Mouse (Mus musculus) forebrain, embryonic 11.5 days (tissue): ENCODE results near the gene Ubxn1. TPM values are rescaled to one million over a fixed set of nuclear protein-coding genes. Genes with fewer than 3 reads are reported as not detected.
"Not testable (repeated sequence)": the region's sequence is repeated elsewhere in the genome, so short reads cannot be mapped to it uniquely, and the experiment has no call there.

Experiments used
- ATAC-seq: fragments of 200-750 bp; cut with Nextera tagmentation; replicated peaks from 2 replicates; pipeline ENCODE4 v1.8.0; 2017; ENCODE audit warnings: moderate TSS enrichment; ENCODE audit not compliant: low FRiP score
- DNase-seq: peaks from one replicate; pipeline ENCODE4 v3.0.0-alpha.2; 2017; ENCODE audit warnings: low spot score
- H3K27ac ChIP-seq: fragments of 300-500 bp; sonication (generic); 2 replicates; pipeline ENCODE4 v1.5.1; 2014; ENCODE audit warnings: low read depth, low read length
- H3K27me3 ChIP-seq: fragments of 300-500 bp; sonication (generic); 2 replicates; pipeline ENCODE4 v1.6.1; 2014; ENCODE audit warnings: mild to moderate bottlenecking, low read length, mixed read lengths; ENCODE audit not compliant: control insufficient read depth, insufficient read depth
- H3K36me3 ChIP-seq: fragments of 300-500 bp; sonication (generic); 2 replicates; pipeline ENCODE4 v1.6.1; 2014; ENCODE audit warnings: mild to moderate bottlenecking, low read length, moderate library complexity, mixed read lengths; ENCODE audit not compliant: control insufficient read depth, insufficient read depth
- H3K4me1 ChIP-seq: fragments of 300-500 bp; sonication (generic); replicated peaks from 2 replicates; pipeline ENCODE4 v1.6.1; 2014; ENCODE audit warnings: low read length, mixed read lengths; ENCODE audit not compliant: control insufficient read depth, insufficient read depth
- H3K4me2 ChIP-seq: fragments of 300-500 bp; sonication (generic); 2 replicates; pipeline ENCODE4 v1.6.1; 2014; ENCODE audit warnings: low read depth, mild to moderate bottlenecking, low read length, moderate library complexity, mixed read lengths; ENCODE audit not compliant: severe bottlenecking
- H3K4me3 ChIP-seq: fragments of 300-500 bp; sonication (generic); 2 replicates; pipeline ENCODE4 v1.5.1; 2014; ENCODE audit warnings: low read depth, low read length
- H3K9ac ChIP-seq: fragments of 300-500 bp; sonication (generic); 2 replicates; pipeline ENCODE4 v1.6.1; 2014; ENCODE audit warnings: low read length
- H3K9me3 ChIP-seq: fragments of 300-500 bp; sonication (generic); 2 replicates; pipeline ENCODE4 v1.6.1; 2016; ENCODE audit warnings: low read length, mixed read lengths; ENCODE audit not compliant: control insufficient read depth
- WGBS: fragments of 180-500 bp; shearing (Covaris S2); extraction: QIAGEN DNeasy Blood & Tissue Kit; methylation state at CpG from one replicate; pipeline ENCODE4 v1.1.7; 2014; 5-methylcytosine and 5-hydroxymethylcytosine counted together
- polyA plus RNA-seq: library from polyadenylated mRNA; unstranded; fragments of >200 nt; fragmentation: Nextera tagmentation; extraction: Ambion mirVana; gene quantifications from 2 replicates; pipeline ENCODE4 v1.2.1, GENCODE M21; 2014

Gene Ubxn1
- polyA plus RNA-seq: 178 and 181 TPM in 2 replicates

GRCm38 (mm10) chr19:8871267-8872186 lies at the start of gene Ubxn1:
Ubxn1 (plus strand) TSS chr19:8871496.
- Histone ChIP-seq H3K9ac (peak within 1 kb of the TSS; percentile 96), H3K27ac (peak within 1 kb of the TSS; percentile 63), H3K4me2 (peak within 1 kb of the TSS; percentile 88), H3K4me1 (peaks cover 7% of the 10 kb centered on the region; the same call in 1 of the 2 replicates), H3K4me3 (peak within 1 kb of the TSS; percentile 96), H3K27me3 (no peaks in the 10 kb centered on the region), H3K9me3 (no peaks in the 10 kb centered on the region), H3K36me3 (peaks cover 4% of the 10 kb centered on the region; the same call in 1 of the 2 replicates)
- DNase-seq (peak; percentile 95), ATAC-seq (peak; percentile 99)
- 1% methylated on average over 52 of the region's 59 CpGs for WGBS

- Histone ChIP-seq H3K27ac (no peak overlapping the region), H3K4me2 (peak overlapping the region; percentile 79), H3K9me3 (no peaks in the 10 kb centered on the region), H3K27me3 (no peaks in the 10 kb centered on the region), H3K36me3 (peaks cover 27% of the 10 kb centered on the region), H3K9ac (peak overlapping the region; percentile 23; the same call in 1 of the 2 replicates), H3K4me1 (peaks cover 12% of the 10 kb centered on the region; the same call in 1 of the 2 replicates), H3K4me3 (peak overlapping the region; percentile 100; the same call in 1 of the 2 replicates)
- DNase-seq: no peak
- no peak for ATAC-seq
- 86% methylated on average over 8 of the region's 8 CpGs for WGBS
These were observed 48.6 kb upstream of the Ubxn1 start for GRCm38 (mm10) chr19:8822696-8823095.

- peaks cover 58% of the 10 kb centered on the region for H3K36me3 ChIP-seq
- no peak within 1 kb of the TSS for H3K9ac ChIP-seq
- no peak for ATAC-seq
- no peak within 1 kb of the TSS for H3K4me3 ChIP-seq
- H3K9me3 ChIP-seq: no peaks in the 10 kb centered on the region
- H3K27ac ChIP-seq: no peak within 1 kb of the TSS
- no peak within 1 kb of the TSS for H3K4me2 ChIP-seq
- H3K27me3 ChIP-seq: no peaks in the 10 kb centered on the region
- no peak for DNase-seq
- 94% methylated on average over 8 of the region's 8 CpGs for WGBS
- H3K4me1 ChIP-seq: no peaks in the 10 kb centered on the region
These were observed 41.6 kb upstream of the Ubxn1 start, which contains the start of gene AC129217.1 for GRCm38 (mm10) chr19:8829660-8830059. AC129217.1 (plus strand) TSS chr19:8829773.

- 94% methylated on average over 8 of the region's 8 CpGs for WGBS
- Histone ChIP-seq H3K4me2 (no peak overlapping the region), H3K36me3 (peaks cover 51% of the 10 kb centered on the region), H3K9ac (no peak overlapping the region), H3K27ac (no peak overlapping the region), H3K4me3 (no peak overlapping the region), H3K27me3 (no peaks in the 10 kb centered on the region), H3K9me3 (no peaks in the 10 kb centered on the region), H3K4me1 (no peaks in the 10 kb centered on the region)
- DNase-seq (no peak), ATAC-seq (no peak)
These were observed 40.6 kb upstream of the Ubxn1 start for GRCm38 (mm10) chr19:8830664-8831063.

GRCm38 (mm10) chr19:8831262-8831661 lies 40.0 kb upstream of the Ubxn1 start:
- no peak for DNase-seq
- Histone ChIP-seq H3K36me3 (peaks cover 48% of the 10 kb centered on the region), H3K4me2 (no peak overlapping the region), H3K27me3 (no peaks in the 10 kb centered on the region), H3K27ac (no peak overlapping the region), H3K4me3 (no peak overlapping the region), H3K9ac (no peak overlapping the region), H3K9me3 (no peaks in the 10 kb centered on the region), H3K4me1 (no peaks in the 10 kb centered on the region)
- 85% methylated on average over 11 of the region's 11 CpGs for WGBS
- no peak for ATAC-seq

GRCm38 (mm10) chr19:8832971-8833370 lies 38.3 kb upstream of the Ubxn1 start:
- Histone ChIP-seq H3K27me3 (no peaks in the 10 kb centered on the region), H3K9ac (no peak overlapping the region), H3K27ac (no peak overlapping the region), H3K4me1 (no peaks in the 10 kb centered on the region), H3K4me2 (no peak overlapping the region), H3K4me3 (no peak overlapping the region), H3K9me3 (no peaks in the 10 kb centered on the region), H3K36me3 (peaks cover 34% of the 10 kb centered on the region)
- 94% methylated on average over 4 of the region's 4 CpGs for WGBS
- ATAC-seq (no peak), DNase-seq (no peak)

GRCm38 (mm10) chr19:8836327-8836726 lies 35.0 kb upstream of the Ubxn1 start:
- not testable (repeated sequence) for H3K27ac ChIP-seq, DNase-seq
- 95% methylated on average over 10 of the region's 10 CpGs for WGBS

GRCm38 (mm10) chr19:8837251-8837791 lies 34.0 kb upstream of the Ubxn1 start, which contains the start of gene Bscl2:
Bscl2 (plus strand) TSS chr19:8837467.
- ATAC-seq (peak; percentile 85), DNase-seq (peak; percentile 91)
- Histone ChIP-seq H3K27me3 (no peaks in the 10 kb centered on the region), H3K9ac (peak within 1 kb of the TSS; percentile 87), H3K36me3 (peaks cover 14% of the 10 kb centered on the region), H3K4me2 (peak within 1 kb of the TSS; percentile 91), H3K27ac (peak within 1 kb of the TSS; percentile 95), H3K9me3 (no peaks in the 10 kb centered on the region), H3K4me1 (peaks cover 16% of the 10 kb centered on the region), H3K4me3 (peak within 1 kb of the TSS; percentile 47)
- 1% methylated on average over 38 of the region's 38 CpGs for WGBS

More at GRCm38 (mm10) chr19:8836327-8836726, 35.0 kb upstream of the Ubxn1 start:
- not testable (repeated sequence) for H3K27me3 ChIP-seq, H3K4me2 ChIP-seq, H3K9ac ChIP-seq, H3K4me3 ChIP-seq, ATAC-seq, H3K9me3 ChIP-seq
- Histone ChIP-seq H3K4me1 (peaks cover 16% of the 10 kb centered on the region), H3K36me3 (peaks cover 21% of the 10 kb centered on the region)
